Mouse (Mus musculus) limb, embryonic 15.5 days (tissue): ENCODE measurements around the gene Gnaq. TPM values are rescaled to one million over a fixed set of nuclear protein-coding genes. Genes with fewer than 3 reads are reported as not detected.

Experiments
- ATAC-seq: fragments of 200-750 bp; cut with Nextera tagmentation; 2 replicates; pipeline ENCODE4 v1.8.0; 2017; ENCODE audit warnings: low read depth, moderate TSS enrichment; ENCODE audit not compliant: insufficient number of reproducible peaks, low FRiP score, low TSS enrichment
- H3K27ac ChIP-seq: fragments of 300-500 bp; sonication (generic); 2 replicates; pipeline ENCODE4 v1.5.1; 2015; ENCODE audit warnings: moderate library complexity, mild to moderate bottlenecking, inconsistent platforms
- H3K27me3 ChIP-seq: fragments of 300-500 bp; sonication (generic); 2 replicates; pipeline ENCODE4 v1.6.1; 2015; ENCODE audit warnings: inconsistent platforms
- H3K36me3 ChIP-seq: fragments of 300-500 bp; sonication (generic); 2 replicates; pipeline ENCODE4 v1.6.1; 2015; ENCODE audit warnings: inconsistent platforms
- H3K4me1 ChIP-seq: fragments of 300-500 bp; sonication (generic); 2 replicates; pipeline ENCODE4 v1.6.1; 2015; ENCODE audit warnings: inconsistent platforms
- H3K4me2 ChIP-seq: fragments of 300-500 bp; sonication (generic); 2 replicates; pipeline ENCODE4 v1.6.1; 2015; ENCODE audit warnings: mild to moderate bottlenecking, inconsistent platforms
- H3K4me3 ChIP-seq: fragments of 300-500 bp; sonication (generic); 2 replicates; pipeline ENCODE4 v1.5.1; 2015; ENCODE audit warnings: mild to moderate bottlenecking, inconsistent platforms
- H3K9ac ChIP-seq: fragments of 300-500 bp; sonication (generic); 2 replicates; pipeline ENCODE4 v1.6.1; 2015; ENCODE audit warnings: inconsistent platforms
- H3K9me3 ChIP-seq: fragments of 300-500 bp; sonication (generic); 2 replicates; pipeline ENCODE4 v1.6.1; 2016; ENCODE audit warnings: inconsistent platforms
- WGBS: fragments of 180-500 bp; shearing (Covaris S2); methylation state at CpG from one replicate; pipeline ENCODE4 v1.1.7; 2015; 5-methylcytosine and 5-hydroxymethylcytosine counted together
- polyA plus RNA-seq: library from polyadenylated mRNA; unstranded; fragments of >200 nt; fragmentation: Nextera tagmentation; extraction: Ambion mirVana; gene quantifications from 2 replicates; pipeline ENCODE4 v1.2.1, GENCODE M21; 2015

Gnaq gene
- polyA plus RNA-seq, 1 experiment from 2014 or later, result 33.0 TPM

DNA sequence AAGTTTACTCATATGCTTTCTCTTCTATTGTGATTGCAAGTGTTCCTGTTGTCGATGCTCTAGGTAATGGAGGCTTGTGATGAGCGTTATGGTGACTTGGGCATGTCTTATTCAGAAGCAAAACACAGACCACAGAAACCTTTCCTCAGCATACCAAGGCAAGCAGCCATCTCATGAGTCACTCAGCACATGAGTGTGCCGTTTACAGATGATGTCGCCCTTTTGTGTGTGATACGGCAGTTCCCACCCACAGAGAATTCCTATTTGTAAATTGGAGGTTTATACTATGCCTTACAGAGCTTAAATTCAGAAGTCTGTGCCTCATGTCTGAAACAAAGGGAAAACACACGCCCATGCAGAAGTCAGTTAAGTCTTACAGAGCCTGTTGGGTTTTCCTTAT lies 253.9 kb downstream of the Gnaq start:
- peaks cover 3% of the 10 kb centered on the region; the same call in 1 of the 2 replicates for H3K36me3 ChIP-seq
- ATAC-seq, result no peak
- H3K27ac ChIP-seq, result no peak overlapping the region
- no peaks in the 10 kb centered on the region; the same call in 1 of the 2 replicates for H3K4me1 ChIP-seq
- no peak overlapping the region for H3K4me3 ChIP-seq
- WGBS, result 64% methylated on average over 6 of the region's 6 CpGs
- no peaks in the 10 kb centered on the region for H3K9me3 ChIP-seq
- no peaks in the 10 kb centered on the region for H3K27me3 ChIP-seq
- no peak overlapping the region for H3K4me2 ChIP-seq
- no peak overlapping the region for H3K9ac ChIP-seq

DNA sequence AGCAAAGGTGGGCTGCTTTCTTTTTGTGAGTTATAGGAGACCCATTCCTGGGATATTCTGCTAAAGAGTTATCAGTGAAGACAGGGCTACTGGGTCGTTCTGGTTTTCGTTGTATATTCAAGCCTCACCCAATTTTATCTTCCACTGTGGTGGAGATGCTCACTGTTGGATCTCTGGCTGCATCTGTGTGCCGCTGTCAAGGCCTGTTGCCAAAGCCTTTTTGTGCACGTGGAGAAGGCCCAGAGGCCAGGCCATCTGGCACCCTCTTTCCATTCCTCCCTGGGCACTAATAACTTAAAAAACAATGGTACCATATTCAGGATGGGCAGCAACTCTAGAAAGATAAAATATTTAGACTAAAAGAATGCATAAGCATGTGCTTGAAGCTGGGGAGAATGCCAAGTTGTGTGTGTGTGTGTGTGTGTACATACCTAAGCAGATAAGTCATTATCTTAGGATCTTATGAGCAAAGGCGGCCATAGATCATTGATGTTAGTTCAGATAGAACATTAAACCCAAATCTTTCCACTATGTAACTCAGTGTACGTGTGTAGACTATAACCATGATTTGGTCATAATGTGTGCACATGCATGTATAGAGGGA lies 257.7 kb downstream of the Gnaq start:
- ATAC-seq, result no peak
- Histone ChIP-seq H3K27me3 (no peaks in the 10 kb centered on the region), H3K9ac (no peak overlapping the region), H3K4me3 (no peak overlapping the region), H3K27ac (no peak overlapping the region), H3K4me1 (no peaks in the 10 kb centered on the region; the same call in 1 of the 2 replicates), H3K9me3 (no peaks in the 10 kb centered on the region), H3K36me3 (peaks cover 4% of the 10 kb centered on the region; the same call in 1 of the 2 replicates), H3K4me2 (no peak overlapping the region)
- 86% methylated on average over 6 of the region's 6 CpGs for WGBS

DNA sequence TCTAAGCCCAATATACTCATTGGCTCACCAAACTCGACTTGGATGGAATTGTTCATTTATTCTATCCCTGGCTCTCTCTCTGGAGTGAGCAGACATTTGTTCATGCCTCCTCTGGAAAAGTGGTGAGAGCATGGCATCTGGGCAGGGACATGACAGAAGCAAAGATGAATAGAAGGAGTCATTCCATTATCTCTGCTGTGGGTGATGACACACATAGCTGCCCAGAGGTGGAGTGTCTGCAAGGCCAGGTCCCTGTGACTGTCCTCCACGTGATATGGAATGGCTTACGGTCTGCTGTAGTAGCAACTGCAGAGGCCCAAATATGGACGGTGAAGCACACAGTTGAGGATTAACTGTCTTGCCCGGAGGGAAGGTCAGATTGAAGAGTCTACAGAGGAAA lies 261.8 kb downstream of the Gnaq start:
- H3K4me2 ChIP-seq, result no peak overlapping the region
- H3K4me3 ChIP-seq, result no peak overlapping the region
- H3K27me3 ChIP-seq, result no peaks in the 10 kb centered on the region
- WGBS, result 91% methylated on average over 5 of the region's 5 CpGs
- H3K9ac ChIP-seq, result no peak overlapping the region
- ATAC-seq, result no peak
- peaks cover 4% of the 10 kb centered on the region; the same call in 1 of the 2 replicates for H3K36me3 ChIP-seq
- no peaks in the 10 kb centered on the region for H3K4me1 ChIP-seq
- no peak overlapping the region for H3K27ac ChIP-seq
- no peaks in the 10 kb centered on the region for H3K9me3 ChIP-seq

DNA sequence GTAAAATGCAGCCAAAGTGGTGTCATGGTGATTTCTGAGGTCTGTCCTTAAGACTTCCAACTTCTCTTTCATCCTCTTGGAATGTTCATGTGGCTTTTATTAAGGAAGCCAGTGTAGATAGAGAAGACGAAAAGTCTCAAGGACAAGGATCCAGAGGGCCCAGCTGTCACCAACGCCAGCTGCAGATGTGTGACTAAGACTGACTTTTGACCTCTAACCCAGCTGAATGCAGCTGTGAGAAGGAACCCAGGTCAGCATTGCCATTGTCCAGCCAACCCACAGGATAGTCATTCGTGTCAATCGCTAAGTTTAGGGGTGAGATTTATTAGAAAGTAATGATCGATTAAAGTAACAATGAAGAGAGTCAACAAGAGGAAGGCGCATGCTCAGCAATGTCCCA lies 270.5 kb downstream of the Gnaq start:
- no peaks in the 10 kb centered on the region for H3K27me3 ChIP-seq
- H3K9ac ChIP-seq, result no peak overlapping the region
- no peaks in the 10 kb centered on the region for H3K36me3 ChIP-seq
- no peak overlapping the region for H3K4me3 ChIP-seq
- H3K9me3 ChIP-seq, result no peaks in the 10 kb centered on the region
- H3K4me1 ChIP-seq, result no peaks in the 10 kb centered on the region
- no peak overlapping the region for H3K4me2 ChIP-seq
- ATAC-seq, result no peak
- WGBS, result 67% methylated on average over 6 of the region's 6 CpGs
- no peak overlapping the region for H3K27ac ChIP-seq

GRCm38 (mm10) chr19:16407727-16408126 lies 275.1 kb downstream of the Gnaq start:
- no peaks in the 10 kb centered on the region for H3K4me1 ChIP-seq
- H3K27me3 ChIP-seq, result no peaks in the 10 kb centered on the region
- no peak overlapping the region for H3K4me2 ChIP-seq
- no peaks in the 10 kb centered on the region for H3K9me3 ChIP-seq
- no peak overlapping the region for H3K27ac ChIP-seq
- H3K36me3 ChIP-seq, result no peaks in the 10 kb centered on the region
- WGBS, result 80% methylated on average over 1 of the region's 1 CpGs
- no peak overlapping the region for H3K4me3 ChIP-seq
- no peak overlapping the region for H3K9ac ChIP-seq
- no peak for ATAC-seq

DNA sequence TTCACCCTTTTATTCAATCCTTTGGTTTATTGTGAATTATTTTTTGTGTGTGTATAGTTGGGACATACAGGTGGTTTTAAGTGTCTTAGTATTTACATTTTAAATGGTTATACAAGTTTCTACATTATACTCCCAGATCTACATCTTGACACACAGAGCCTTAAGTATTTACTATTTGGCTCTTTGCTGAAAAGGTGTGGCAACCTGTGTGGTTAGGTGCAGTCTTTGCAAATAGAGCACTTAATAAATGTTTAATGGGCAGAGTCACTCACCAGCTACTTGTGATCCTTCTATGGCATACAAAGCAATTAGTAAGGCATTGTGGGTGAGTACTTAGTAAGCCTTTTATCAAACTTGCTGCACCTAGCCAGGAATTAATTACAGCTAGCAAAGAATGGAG lies 278.7 kb downstream of the Gnaq start:
- no peaks in the 10 kb centered on the region for H3K4me1 ChIP-seq
- H3K27me3 ChIP-seq, result no peaks in the 10 kb centered on the region
- H3K36me3 ChIP-seq, result no peaks in the 10 kb centered on the region
- H3K9me3 ChIP-seq, result no peaks in the 10 kb centered on the region
- H3K27ac ChIP-seq, result no peak overlapping the region
- no peak for ATAC-seq
- no peak overlapping the region for H3K9ac ChIP-seq
- no peak overlapping the region for H3K4me2 ChIP-seq
- H3K4me3 ChIP-seq, result no peak overlapping the region

- Histone ChIP-seq H3K9ac (no peak overlapping the region), H3K9me3 (no peaks in the 10 kb centered on the region), H3K4me3 (no peak overlapping the region), H3K36me3 (no peaks in the 10 kb centered on the region), H3K4me2 (no peak overlapping the region), H3K4me1 (no peaks in the 10 kb centered on the region), H3K27ac (no peak overlapping the region), H3K27me3 (no peaks in the 10 kb centered on the region)
- no peak for ATAC-seq
- 73% methylated on average over 5 of the region's 5 CpGs for WGBS
Observed at GRCm38 (mm10) chr19:16418086-16418663, 285.5 kb downstream of the Gnaq start.

DNA sequence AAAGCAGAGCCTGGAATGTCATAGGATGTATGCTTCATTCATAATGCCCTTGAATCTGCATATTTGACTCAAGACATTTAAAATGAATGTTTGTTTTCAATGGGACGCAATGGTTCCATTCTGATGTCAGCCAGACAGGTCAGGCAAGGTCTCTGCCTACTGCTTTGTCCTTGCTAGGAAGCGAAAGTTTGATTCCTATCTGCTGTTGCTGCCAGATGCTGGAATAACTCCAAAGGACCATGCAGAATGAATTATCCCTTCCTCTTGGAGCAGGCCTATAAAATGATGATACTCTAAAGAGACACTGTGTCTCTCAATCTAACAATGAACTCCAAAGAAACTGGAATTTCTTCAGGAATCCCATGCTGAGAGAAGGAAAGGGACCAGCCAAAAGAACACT lies 293.0 kb downstream of the Gnaq start:
- Histone ChIP-seq H3K9me3 (no peaks in the 10 kb centered on the region), H3K36me3 (no peaks in the 10 kb centered on the region), H3K27me3 (no peaks in the 10 kb centered on the region), H3K9ac (no peak overlapping the region), H3K27ac (no peak overlapping the region), H3K4me3 (no peak overlapping the region), H3K4me1 (no peaks in the 10 kb centered on the region), H3K4me2 (no peak overlapping the region)
- 73% methylated on average over 2 of the region's 2 CpGs for WGBS
- ATAC-seq, result no peak

DNA sequence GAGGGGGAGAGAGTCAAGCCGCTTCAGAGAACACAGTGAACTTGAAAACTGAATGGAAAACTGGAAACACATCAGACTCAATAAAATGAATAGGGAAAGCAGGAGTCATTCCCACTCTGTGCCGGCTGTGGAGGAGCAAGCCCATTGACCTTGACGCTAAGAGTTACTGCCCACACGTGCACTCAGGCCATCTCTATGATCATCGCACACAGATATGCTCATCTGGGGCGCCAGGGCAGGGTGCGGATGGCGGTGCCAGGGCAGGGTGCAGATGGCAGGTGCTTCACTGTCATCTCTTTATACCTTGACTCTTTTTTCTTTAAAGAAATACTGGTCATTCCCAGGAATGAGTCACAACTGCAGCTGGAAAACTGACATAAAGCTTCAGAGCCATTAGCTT lies 298.7 kb downstream of the Gnaq start:
- Histone ChIP-seq H3K4me1 (peaks cover 15% of the 10 kb centered on the region), H3K27ac (no peak overlapping the region), H3K27me3 (peaks cover 16% of the 10 kb centered on the region), H3K9ac (no peak overlapping the region), H3K9me3 (no peaks in the 10 kb centered on the region), H3K4me2 (no peak overlapping the region), H3K36me3 (no peaks in the 10 kb centered on the region), H3K4me3 (no peak overlapping the region)
- WGBS, result 86% methylated on average over 8 of the region's 8 CpGs
- no peak for ATAC-seq

DNA sequence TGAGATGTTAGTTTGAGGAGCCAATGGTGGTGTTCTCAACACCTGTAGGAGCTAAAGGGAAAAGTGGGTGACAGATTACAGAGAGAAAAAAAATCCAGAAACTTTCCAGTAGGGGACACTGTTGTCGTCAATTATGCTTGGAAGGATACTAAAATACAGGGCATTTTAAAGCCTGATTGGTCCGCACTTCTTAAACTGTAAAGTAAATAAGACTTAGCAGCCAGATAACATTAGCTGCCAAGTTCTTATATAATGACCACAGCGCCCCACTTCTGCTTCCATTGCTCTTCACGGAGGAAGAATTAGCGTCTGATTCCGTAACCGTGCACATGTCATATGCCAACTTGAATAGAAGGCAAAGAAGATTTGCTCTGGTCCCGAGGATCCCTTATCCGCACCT lies 302.2 kb downstream of the Gnaq start:
- no peak overlapping the region for H3K9ac ChIP-seq
- whole genome bisulfite sequencing, result 27% methylated on average over 9 of the region's 9 CpGs
- H3K36me3 ChIP-seq, result no peaks in the 10 kb centered on the region
- ATAC-seq, result no peak
- no peaks in the 10 kb centered on the region for H3K9me3 ChIP-seq
- H3K4me2 ChIP-seq, result peak overlapping the region; percentile 65
- H3K27me3 ChIP-seq, result peaks cover 43% of the 10 kb centered on the region
- peak overlapping the region; percentile 41 for H3K4me3 ChIP-seq
- H3K4me1 ChIP-seq, result peaks cover 29% of the 10 kb centered on the region
- H3K27ac ChIP-seq, result 0 out of 2 replicates have a peak overlapping the region, but pooled peaks have one; percentile 70

DNA sequence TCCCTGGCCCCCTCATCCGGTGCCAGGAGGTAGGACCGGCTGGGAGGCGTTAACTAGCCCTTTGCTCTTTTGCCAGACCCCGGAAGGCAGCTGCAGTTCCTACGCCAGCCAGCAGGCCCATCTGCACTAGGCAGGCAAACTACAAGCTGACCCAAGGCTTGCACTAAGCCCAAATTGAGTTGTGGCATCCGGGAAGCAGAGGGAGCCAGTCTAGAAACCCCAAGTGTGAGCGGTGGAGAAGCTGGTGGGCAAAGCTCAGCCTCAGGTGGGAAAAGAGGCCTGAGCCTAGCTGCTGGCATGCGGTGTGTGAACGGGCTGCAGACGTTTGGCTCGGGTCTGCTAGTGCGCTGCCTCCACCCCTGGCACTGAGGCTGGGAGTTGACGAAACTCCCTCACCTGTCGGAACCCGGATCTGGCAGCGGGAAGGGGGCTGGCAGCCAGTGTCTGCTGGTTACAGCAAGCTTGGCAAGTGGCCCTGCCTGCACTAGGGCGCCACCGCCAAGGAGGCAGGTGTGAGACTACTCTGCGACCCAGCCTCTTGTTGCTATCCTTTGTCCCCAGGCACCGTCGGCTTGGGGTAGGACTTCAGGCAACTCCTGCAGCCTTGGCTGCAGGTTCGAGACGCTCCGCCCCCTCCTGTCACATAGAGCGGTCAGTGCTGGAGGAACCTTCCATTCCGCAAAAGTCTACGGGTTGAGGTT lies 303.1 kb downstream of the Gnaq start, which contains the start of gene Gna14:
Gene Gna14, plus strand, starts transcription at position 232 of the 701 bp plus-strand sequence.
- Histone ChIP-seq H3K4me2 (peak within 1 kb of the TSS; percentile 65), H3K4me3 (peak within 1 kb of the TSS; percentile 41), H3K27me3 (peaks cover 43% of the 10 kb centered on the region), H3K9me3 (no peaks in the 10 kb centered on the region), H3K4me1 (peaks cover 31% of the 10 kb centered on the region), H3K27ac (peak within 1 kb of the TSS; percentile 70), H3K36me3 (no peaks in the 10 kb centered on the region), H3K9ac (0 out of 2 replicates have a peak within 1 kb of the TSS, but pooled peaks have one; percentile 1)
- ATAC-seq, result peak; percentile 62
- WGBS, result under 1% methylated on average over 27 of the region's 27 CpGs
